Mouse (Mus musculus): ENCODE results near the gene Fdxr. TPM values are rescaled to one million over a fixed set of nuclear protein-coding genes. Genes with fewer than 3 reads are reported as not detected.

Fdxr gene
- total RNA-seq (2014; fragmentation: Nextera tagmentation) (23.9 and 26.4 TPM in 2 replicates), total RNA-seq (2017) (9.7 and 14.2 TPM in 2 replicates)

- ATAC-seq (replicated peaks; ENCODE audit: poor library complexity, severe bottlenecking), result peak; percentile 86
Observed at GRCm38 (mm10) chr11:115276780-115277603, at the start of gene Fdxr. Gene Fdxr, minus strand, starts transcription at chr11:115277050.

GRCm38 (mm10) chr11:115323354-115323753 is 46.5 kb upstream of the Fdxr start:
- no peak for ATAC-seq (replicated peaks; ENCODE audit: poor library complexity, severe bottlenecking)

- peak; percentile 63 for ATAC-seq (replicated peaks; ENCODE audit: poor library complexity, severe bottlenecking)
Observed at GRCm38 (mm10) chr11:115321906-115322693, 45.2 kb upstream of the Fdxr start, which contains the start of gene Ush1g. Gene Ush1g, minus strand, starts transcription at chr11:115322041.

GRCm38 (mm10) chr11:115319704-115320383 is 43.0 kb upstream of the Fdxr start:
- ATAC-seq (replicated peaks; ENCODE audit: poor library complexity, severe bottlenecking), result no peak

- ATAC-seq (replicated peaks; ENCODE audit: poor library complexity, severe bottlenecking), result no peak
Observed at GRCm38 (mm10) chr11:115318245-115319027, 41.6 kb upstream of the Fdxr start.

- no peak for ATAC-seq (replicated peaks; ENCODE audit: poor library complexity, severe bottlenecking)
Observed at GRCm38 (mm10) chr11:115317204-115317603, 40.4 kb upstream of the Fdxr start.

- ATAC-seq (replicated peaks; ENCODE audit: poor library complexity, severe bottlenecking), result peak; percentile 33; the same call in 1 of the 2 replicates
Observed at GRCm38 (mm10) chr11:115314249-115314648, 37.4 kb upstream of the Fdxr start.

- no peak for ATAC-seq (replicated peaks; ENCODE audit: poor library complexity, severe bottlenecking)
Observed at GRCm38 (mm10) chr11:115308781-115309180, 31.9 kb upstream of the Fdxr start.

GRCm38 (mm10) chr11:115306863-115307262 is 30.0 kb upstream of the Fdxr start, which contains the start of gene Otop2:
Gene Otop2, plus strand, starts transcription at chr11:115307163.
- no peak for ATAC-seq (replicated peaks; ENCODE audit: poor library complexity, severe bottlenecking)

- ATAC-seq (replicated peaks; ENCODE audit: poor library complexity, severe bottlenecking), result no peak
Observed at GRCm38 (mm10) chr11:115303167-115303566, 26.3 kb upstream of the Fdxr start.

GRCm38 (mm10) chr11:115301351-115301750 is 24.5 kb upstream of the Fdxr start:
- ATAC-seq (replicated peaks; ENCODE audit: poor library complexity, severe bottlenecking), result no peak

GRCm38 (mm10) chr11:115300745-115301144 is 23.9 kb upstream of the Fdxr start:
- ATAC-seq (replicated peaks; ENCODE audit: poor library complexity, severe bottlenecking), result no peak

- ATAC-seq (replicated peaks; ENCODE audit: poor library complexity, severe bottlenecking), result no peak
Observed at GRCm38 (mm10) chr11:115298160-115298559, 21.3 kb upstream of the Fdxr start.

GRCm38 (mm10) chr11:115297214-115297826 is 20.5 kb upstream of the Fdxr start, which contains the start of gene Fads6:
Gene Fads6, minus strand, starts transcription at chr11:115297663.
- ATAC-seq (replicated peaks; ENCODE audit: poor library complexity, severe bottlenecking), result peak; percentile 81

GRCm38 (mm10) chr11:115296471-115297210 is 19.8 kb upstream of the Fdxr start:
- peak; percentile 21 for ATAC-seq (replicated peaks; ENCODE audit: poor library complexity, severe bottlenecking)

- ATAC-seq (replicated peaks; ENCODE audit: poor library complexity, severe bottlenecking), result no peak
Observed at GRCm38 (mm10) chr11:115295939-115296338, 19.1 kb upstream of the Fdxr start.

- ATAC-seq (replicated peaks; ENCODE audit: poor library complexity, severe bottlenecking), result no peak
Observed at GRCm38 (mm10) chr11:115292631-115293375, 16.0 kb upstream of the Fdxr start.

- ATAC-seq (replicated peaks; ENCODE audit: poor library complexity, severe bottlenecking), result no peak
Observed at GRCm38 (mm10) chr11:115291503-115291902, 14.7 kb upstream of the Fdxr start.

Measured in granulocyte monocyte progenitor cell, adult 5-6 weeks (primary cell).